Mouse (Mus musculus): Measurements from ENCODE around the gene Arl9.
"Not testable (repeated sequence)": the region's sequence is repeated elsewhere in the genome, so short reads cannot be mapped to it uniquely, and the experiment has no call there.

The Arl9 gene

GRCm38 (mm10) chr5:77004051-77004821 lies at the start of gene Arl9:
Gene Arl9 (plus strand): TSS chr5:77004055.
- DNase-seq (ENCODE audit: low read depth): no peak

DNA sequence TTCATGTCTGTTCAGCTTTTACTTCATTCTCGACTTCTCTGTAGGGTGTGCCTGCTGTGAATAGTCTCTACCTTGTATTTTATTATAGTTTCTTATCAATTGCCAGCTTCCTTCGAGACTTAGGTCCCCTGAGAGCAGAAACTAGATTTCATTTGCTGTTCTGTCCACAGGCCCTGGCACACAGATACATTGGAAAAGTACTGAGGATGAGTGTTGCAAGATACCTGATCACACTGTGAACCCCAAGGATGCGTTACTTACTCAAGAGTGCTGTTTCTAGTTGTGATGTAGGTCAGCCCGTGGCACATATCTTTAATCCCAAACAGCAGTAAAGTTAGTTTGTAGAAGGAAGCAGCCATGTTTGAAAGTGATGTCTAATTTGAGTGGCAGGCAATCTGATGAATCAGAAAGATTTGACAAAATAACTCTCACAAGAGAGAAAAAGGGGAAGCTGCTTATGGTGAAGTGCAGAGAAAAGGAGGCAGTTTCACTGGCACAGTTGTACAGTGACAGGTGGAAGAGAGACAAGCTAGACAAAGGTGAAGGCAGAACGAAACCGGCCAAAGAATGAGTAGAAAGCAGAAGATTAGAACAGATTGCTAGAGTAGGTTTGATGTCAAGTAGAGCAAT lies 49.5 kb upstream of the Arl9 start:
- DNase-seq (ENCODE audit: low read depth): no peak

DNA sequence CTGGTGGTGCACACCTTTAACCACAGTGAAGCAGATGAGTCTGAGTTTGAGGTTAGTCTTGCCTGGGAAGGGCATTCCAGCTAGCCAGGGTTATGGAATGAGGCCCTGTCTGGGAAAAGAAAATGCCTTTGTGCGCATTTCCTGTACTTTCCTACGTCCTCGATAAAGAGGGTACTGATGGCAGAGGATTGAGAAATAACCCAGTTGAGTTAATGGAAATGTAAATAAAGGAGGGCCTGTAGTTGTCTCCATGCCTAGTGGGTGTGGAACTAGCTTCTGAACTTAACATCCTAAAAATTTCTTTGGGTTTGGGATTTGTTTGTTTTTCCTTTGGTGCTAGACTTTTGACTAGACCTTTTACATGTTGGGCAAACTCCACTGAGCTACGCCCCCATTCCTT lies 48.4 kb upstream of the Arl9 start:
- DNase-seq (ENCODE audit: low read depth): no peak

DNA sequence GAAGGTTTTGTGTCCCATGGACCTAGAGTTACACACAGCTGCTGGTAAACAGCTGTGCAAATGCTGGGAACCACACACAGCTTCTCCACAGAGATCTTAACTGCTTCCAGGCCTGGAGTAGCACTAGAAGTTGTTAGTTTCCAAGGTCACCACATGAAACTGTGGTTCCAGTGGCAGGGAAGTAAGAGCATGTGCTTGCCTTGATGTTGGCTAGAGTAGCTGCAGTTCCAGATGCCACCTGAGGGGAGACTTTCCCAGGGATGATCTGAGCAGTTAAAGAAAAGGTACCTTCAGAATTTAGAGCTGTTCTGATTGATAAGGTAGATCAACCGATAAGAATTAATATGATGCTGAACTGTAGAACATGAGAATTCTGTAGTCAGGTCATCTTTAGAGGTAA lies 45.9 kb upstream of the Arl9 start:
- peak; percentile 33 for DNase-seq (ENCODE audit: low read depth)

DNA sequence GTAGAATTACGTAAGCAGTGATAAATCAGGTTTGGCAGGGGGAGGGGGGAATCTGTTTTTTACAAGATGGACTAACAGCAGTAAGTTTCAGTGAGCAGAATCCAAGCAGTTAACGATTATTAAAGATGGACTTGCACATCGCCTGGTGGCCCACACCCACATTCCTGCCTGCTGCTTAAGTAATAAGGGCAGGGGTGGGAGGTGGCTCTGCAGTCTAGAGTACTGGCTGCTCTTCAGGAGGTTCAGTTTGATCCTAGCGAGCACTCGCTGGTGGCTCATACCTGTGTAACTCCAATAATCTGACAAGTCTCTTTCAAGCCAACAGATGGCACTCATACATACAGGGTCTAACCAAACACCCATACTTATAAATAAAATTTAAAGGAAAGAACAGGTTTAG lies 44.3 kb upstream of the Arl9 start:
- DNase-seq (ENCODE audit: low read depth): no peak

DNA sequence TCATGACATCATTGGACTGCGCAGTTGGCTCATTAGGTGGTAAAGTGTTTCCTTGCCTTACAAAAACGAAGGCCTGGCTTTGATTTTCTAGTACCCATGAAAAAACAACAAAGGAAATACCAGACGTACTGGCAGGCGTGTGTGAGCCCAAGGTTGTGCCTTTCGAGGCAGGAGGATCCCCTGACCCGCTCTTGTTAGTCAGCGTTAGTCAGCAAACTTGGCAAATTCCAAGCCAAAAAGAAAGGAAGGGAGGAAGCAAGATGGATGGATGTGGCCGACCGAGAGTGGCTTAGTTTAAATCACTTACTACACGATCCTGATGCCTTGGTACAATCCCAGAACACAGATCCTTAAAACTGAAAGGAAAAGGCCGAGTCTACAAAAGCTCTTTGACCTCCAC lies 41.3 kb upstream of the Arl9 start:
- DNase-seq (ENCODE audit: low read depth): no peak

GRCm38 (mm10) chr5:76964651-76965050 lies 39.2 kb upstream of the Arl9 start:
- no peak for DNase-seq (ENCODE audit: low read depth)

DNA sequence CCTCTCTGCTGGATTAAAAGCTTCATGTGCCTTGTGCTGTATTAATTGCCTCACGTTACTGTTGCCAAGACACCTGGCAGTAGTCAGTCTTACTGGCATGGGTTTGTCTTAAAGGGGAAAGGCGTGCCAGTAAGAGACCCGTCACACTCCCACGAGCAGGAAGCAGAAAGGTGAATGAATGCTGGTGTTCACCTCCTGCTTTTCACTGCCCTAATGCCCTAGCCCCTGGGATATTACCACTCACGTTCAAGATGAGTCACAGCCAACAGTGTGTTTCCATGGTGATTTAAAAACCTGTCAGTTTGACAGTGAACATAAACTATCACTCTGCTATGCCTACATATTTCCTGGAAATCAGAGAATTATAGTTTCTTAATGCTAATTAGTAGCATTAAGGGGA lies 34.6 kb upstream of the Arl9 start:
- no peak for DNase-seq (ENCODE audit: low read depth)

DNA sequence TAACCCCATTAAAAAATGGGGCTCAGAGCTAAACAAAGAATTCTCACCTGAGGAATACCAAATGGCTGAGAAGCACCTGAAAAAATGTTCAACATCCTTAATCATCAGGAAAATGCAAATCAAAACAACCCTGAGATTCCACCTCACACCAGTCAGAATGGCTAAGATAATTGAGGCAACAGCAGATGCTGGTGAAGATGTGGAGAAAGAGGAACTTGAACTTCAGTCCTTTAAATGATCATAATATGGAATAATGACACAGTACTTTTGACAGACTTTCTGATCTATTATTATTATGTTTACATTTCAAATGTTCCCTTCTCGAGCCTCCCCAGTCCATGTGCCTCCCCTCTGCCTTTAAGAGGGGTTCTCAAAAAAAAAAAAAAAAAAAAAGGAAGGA lies 32.7 kb upstream of the Arl9 start:
- not testable (repeated sequence) for DNase-seq (ENCODE audit: low read depth)

DNA sequence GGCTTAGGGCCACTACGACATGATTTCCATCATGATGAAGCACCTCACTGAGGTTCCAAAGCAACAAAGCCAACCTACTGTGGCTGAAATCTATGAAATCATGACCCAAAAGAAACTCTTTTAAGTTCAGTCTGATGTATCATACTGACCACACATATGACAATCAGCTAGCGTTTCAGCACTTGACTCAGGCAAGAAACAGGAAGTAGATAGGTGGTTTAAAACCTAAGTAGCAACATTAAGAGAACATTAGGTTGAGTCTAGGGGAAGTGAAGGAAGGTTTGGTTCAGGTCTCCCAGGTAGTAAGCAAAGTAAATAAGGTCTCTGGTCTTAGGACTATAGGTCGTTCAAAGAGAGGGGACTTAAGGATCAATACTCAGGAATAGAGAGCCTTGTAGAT lies 30.4 kb upstream of the Arl9 start:
- DNase-seq (ENCODE audit: low read depth): peak; percentile 39

- no peak for DNase-seq (ENCODE audit: low read depth)
Measured at GRCm38 (mm10) chr5:76974207-76974553, 29.7 kb upstream of the Arl9 start.

- DNase-seq (ENCODE audit: low read depth): peak; percentile 93
Measured at GRCm38 (mm10) chr5:76974554-76975285, 29.1 kb upstream of the Arl9 start, which contains the start of gene Srp72. Gene Srp72 (plus strand): TSS chr5:76974683.

- DNase-seq (ENCODE audit: low read depth): peak; percentile 45
Measured at GRCm38 (mm10) chr5:76975736-76976135, 28.1 kb upstream of the Arl9 start.

DNA sequence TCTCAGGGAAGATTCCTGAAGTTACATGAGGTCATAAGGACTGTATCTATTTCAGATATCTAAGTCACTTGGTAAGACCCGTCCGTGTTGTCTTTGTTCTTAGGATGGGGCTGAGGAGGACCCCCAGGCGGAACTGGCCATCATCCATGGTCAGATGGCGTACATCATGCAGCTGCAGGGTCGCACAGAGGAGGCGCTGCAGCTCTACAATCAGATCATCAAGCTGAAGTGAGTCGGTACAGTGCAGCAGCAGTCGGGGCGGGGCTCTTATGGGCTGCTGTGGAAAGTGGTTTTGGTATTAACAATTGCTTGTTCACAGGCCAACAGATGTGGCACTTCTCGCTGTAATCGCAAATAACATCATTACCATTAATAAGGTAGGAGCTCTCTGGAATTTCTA lies 19.8 kb upstream of the Arl9 start:
- DNase-seq (ENCODE audit: low read depth): no peak

DNA sequence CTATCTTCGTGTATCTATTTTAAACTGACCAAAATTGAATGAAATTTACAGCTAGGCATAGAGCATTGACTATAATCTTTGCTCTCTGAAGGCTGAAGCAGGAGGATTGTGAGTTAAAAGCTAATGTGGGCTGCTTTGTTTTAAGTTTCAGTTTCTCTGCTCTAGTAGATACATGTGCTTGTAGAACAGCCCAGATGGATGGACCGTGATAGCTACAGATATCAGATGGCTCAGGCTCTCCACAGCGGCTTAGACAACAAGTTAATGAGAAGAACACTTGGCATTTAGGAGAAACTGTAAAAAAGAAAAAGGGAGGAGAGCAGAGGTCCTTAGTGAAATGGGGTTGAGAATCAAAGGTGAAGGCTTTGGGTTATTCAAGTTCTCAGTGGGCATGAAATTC lies 13.1 kb upstream of the Arl9 start:
- DNase-seq (ENCODE audit: low read depth): no peak

DNA sequence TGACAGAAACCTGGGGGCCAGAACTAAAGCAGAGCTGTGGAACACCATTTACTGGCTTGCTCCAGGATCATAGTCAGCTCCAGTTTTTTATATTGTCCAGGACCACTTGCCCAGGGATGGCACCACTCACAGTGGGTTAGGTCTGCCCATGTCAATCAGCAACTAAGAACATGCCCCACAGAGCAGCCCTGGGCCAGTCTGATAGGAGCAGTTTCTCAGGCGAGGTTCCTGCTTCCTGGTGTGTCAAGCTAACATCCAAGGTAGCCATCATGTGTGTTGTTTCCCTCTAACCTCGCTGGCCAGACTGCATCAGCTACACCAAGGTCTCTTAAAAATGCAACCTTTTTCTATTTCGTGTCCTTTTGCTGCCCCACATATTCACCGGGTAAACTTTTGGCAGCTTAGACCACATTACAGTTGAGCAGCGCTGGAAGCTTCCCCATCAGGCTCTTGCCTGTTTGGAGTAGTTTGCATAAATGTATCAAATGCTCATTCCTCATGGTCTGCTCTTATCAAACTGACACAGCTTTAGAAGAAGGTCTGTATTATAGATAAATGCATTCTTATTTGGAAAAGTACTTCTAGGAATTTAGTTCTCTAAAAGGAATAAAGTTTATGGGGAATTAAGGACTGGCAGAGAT lies 10.6 kb upstream of the Arl9 start:
- no peak for DNase-seq (ENCODE audit: low read depth)

- DNase-seq (ENCODE audit: low read depth): peak; percentile 37
Measured at GRCm38 (mm10) chr5:76998416-76998815, 5.4 kb upstream of the Arl9 start.

- no peak for DNase-seq (ENCODE audit: low read depth)
Measured at GRCm38 (mm10) chr5:77001192-77001591, 2.7 kb upstream of the Arl9 start.

DNA sequence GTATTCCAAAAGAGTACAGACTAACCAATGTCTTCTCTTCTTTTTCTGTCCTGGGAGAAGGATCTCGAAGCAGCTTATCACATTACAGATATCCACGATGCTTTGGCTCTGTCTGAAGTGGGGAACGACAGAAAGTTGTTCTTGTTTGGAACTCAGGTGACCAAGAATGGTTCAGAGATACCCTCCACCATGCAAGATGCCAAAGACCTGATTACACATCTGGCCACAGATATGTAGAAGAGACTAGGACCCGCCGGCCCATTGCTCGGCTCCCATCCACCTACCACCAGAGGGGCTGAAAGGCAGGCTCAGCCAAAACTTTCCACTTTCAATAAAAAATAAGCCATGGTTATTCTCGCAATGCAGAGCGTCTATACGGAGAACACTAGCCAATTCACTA lies 6.5 kb downstream of the Arl9 start:
- DNase-seq (ENCODE audit: low read depth): no peak

DNA sequence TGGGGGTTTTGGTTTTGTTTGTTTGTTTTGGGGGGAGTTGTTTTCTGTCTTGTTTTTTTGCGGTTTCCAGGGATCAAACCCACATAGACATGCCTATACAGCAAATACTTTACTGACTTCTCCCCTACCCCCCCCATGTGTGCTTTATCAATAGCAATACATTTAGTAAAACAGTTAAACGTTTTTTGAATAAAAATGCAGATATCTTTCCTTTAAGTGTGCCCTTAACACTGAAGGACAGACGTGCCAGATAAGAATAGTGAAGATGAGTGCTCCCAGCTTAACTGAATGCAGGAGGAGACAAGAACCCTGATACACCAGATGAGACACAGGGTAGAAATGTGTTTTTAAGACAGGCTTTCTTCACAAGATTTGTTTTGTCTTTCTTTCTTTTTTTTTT lies 7.2 kb downstream of the Arl9 start:
- DNase-seq (ENCODE audit: low read depth): no peak

DNA sequence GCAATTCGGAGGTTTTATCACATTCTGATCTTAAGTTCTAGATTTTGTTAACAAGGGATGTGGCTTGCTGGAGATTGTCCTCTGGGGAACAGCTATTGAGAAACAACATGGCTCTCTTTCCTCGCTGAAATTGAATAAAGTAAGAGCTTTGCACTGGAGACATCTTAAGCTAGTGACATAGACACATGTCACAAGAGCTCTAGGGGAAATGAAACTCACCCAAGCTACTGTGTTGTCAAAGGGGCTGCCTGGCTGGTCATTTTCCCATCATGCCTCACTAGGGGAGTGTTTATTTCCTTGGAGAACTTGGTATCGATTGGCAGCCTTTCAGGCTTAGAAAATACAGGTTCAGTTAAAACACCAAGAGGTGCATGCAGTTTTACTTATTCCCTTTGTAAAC lies 9.3 kb downstream of the Arl9 start:
- no peak for DNase-seq (ENCODE audit: low read depth)

GRCm38 (mm10) chr5:77015544-77016482 lies 12.0 kb downstream of the Arl9 start, which contains the start of gene Thegl:
Gene Thegl (plus strand): TSS chr5:77016023.
- peak; percentile 86 for DNase-seq (ENCODE audit: low read depth)

Data from induced T-regulatory cell, adult 2 months (primary cell).